Mouse (Mus musculus) liver, postnatal 0 days (tissue): ENCODE data around the gene Zfp59.

Experiments used
- CTCF ChIP-seq: sonication (generic); IDR thresholded peaks from 2 replicates; pipeline ENCODE4 v1.5.1; 2016; ENCODE audit warnings: antibody characterized with exemption, low read depth
- EP300 ChIP-seq: IDR thresholded peaks from 2 replicates; pipeline ENCODE4 v1.6.1; 2016; ENCODE audit warnings: antibody characterized with exemption, low read depth, mild to moderate bottlenecking

DNA sequence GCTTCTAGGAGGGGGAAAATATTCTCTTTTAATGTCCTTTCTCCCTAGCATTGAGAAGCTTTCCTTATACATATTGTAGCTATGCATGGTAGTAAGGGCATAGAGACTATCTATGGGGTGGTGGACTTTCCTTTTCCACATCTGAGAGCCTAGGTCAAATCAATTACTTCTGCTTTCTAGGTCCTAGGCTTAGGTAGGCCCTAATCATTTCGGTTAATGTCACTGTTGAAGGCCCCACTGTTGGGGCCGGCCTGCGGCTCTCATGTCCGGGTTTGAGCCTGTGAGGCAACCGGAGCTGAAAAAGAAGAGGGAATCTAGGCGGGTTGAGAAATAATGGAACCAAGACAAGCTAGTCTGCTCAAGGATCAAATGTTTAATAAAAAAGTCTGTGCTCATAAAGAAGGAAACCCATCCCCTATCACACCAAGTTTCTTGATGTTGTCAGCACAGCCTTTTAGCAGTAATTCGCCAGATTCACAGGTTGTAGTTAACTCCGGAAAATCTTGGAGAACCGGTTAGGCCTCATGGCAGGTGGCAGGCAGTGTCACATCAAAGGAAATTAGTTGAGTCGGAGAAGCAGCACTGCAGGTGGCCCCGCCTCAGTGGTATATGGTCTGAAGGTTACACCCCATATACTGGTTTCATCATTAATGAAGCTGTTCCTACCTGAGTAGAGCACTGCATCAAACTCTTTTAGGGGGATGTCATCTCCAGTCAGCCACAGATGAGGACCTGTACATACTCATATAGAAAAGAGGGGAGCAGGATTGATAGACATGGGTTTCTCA, 66.8 kb downstream of the Zfp59 start:
- TF ChIP-seq CTCF, result no peak
- TF ChIP-seq EP300, result no peak
